Mouse (Mus musculus): ENCODE results near the gene Derl3. TPM values are rescaled to one million over a fixed set of nuclear protein-coding genes. Genes with fewer than 3 reads are reported as not detected.

The Derl3 gene
- polyA plus RNA-seq, 1 experiment from 2014 or later, result 2.1 TPM

GRCm38 (mm10) chr10:75896208-75896607 lies 3.0 kb downstream of the Derl3 start:
- peaks cover 67% of the 10 kb centered on the region for H3K36me3 ChIP-seq
- H3K4me3 ChIP-seq (replicated peaks), result no peak overlapping the region
- H3K27me3 ChIP-seq, result no peaks in the 10 kb centered on the region
- peaks cover 13% of the 10 kb centered on the region for H3K4me1 ChIP-seq (replicated peaks)
- ATAC-seq, result no peak
- WGBS, result 94% methylated on average over 1 of the region's 1 CpGs
- H3K9me3 ChIP-seq, result no peaks in the 10 kb centered on the region
- H3K9ac ChIP-seq (replicated peaks), result no peak overlapping the region
- no peak overlapping the region for H3K4me2 ChIP-seq (replicated peaks)
- no peak overlapping the region for H3K27ac ChIP-seq

- Histone ChIP-seq H3K9me3 (no peaks in the 10 kb centered on the region), H3K4me3 (replicated peaks) (no peak overlapping the region), H3K9ac (replicated peaks) (no peak overlapping the region), H3K36me3 (peaks cover 78% of the 10 kb centered on the region), H3K27ac (no peak overlapping the region), H3K27me3 (no peaks in the 10 kb centered on the region), H3K4me2 (replicated peaks) (no peak overlapping the region), H3K4me1 (replicated peaks) (peaks cover 13% of the 10 kb centered on the region)
- ATAC-seq, result no peak
- WGBS, result 33% methylated on average over 6 of the region's 6 CpGs
These were observed 4.2 kb downstream of the Derl3 start for GRCm38 (mm10) chr10:75897373-75897772.

- Histone ChIP-seq H3K27ac (no peak overlapping the region), H3K4me3 (replicated peaks) (no peak overlapping the region), H3K36me3 (peaks cover 85% of the 10 kb centered on the region), H3K27me3 (no peaks in the 10 kb centered on the region), H3K9ac (replicated peaks) (no peak overlapping the region), H3K9me3 (no peaks in the 10 kb centered on the region), H3K4me1 (replicated peaks) (peaks cover 9% of the 10 kb centered on the region), H3K4me2 (replicated peaks) (no peak overlapping the region)
- no peak for ATAC-seq
- 79% methylated on average over 6 of the region's 6 CpGs for WGBS
These were observed 4.9 kb downstream of the Derl3 start for GRCm38 (mm10) chr10:75898039-75898564.

- Histone ChIP-seq H3K9ac (replicated peaks) (no peak overlapping the region), H3K4me2 (replicated peaks) (no peak overlapping the region), H3K9me3 (no peaks in the 10 kb centered on the region), H3K27me3 (no peaks in the 10 kb centered on the region), H3K4me3 (replicated peaks) (no peak overlapping the region), H3K27ac (no peak overlapping the region), H3K36me3 (peaks cover 90% of the 10 kb centered on the region), H3K4me1 (replicated peaks) (peaks cover 3% of the 10 kb centered on the region; the same call in 1 of the 2 replicates)
- ATAC-seq, result no peak
- 78% methylated on average over 3 of the region's 3 CpGs for WGBS
These were observed 5.6 kb downstream of the Derl3 start for GRCm38 (mm10) chr10:75898846-75899245.

GRCm38 (mm10) chr10:75904391-75904790 lies 11.2 kb downstream of the Derl3 start:
- Histone ChIP-seq H3K4me3 (replicated peaks) (no peak overlapping the region), H3K9me3 (no peaks in the 10 kb centered on the region), H3K36me3 (peaks cover 95% of the 10 kb centered on the region), H3K27ac (no peak overlapping the region), H3K27me3 (no peaks in the 10 kb centered on the region), H3K9ac (replicated peaks) (no peak overlapping the region), H3K4me1 (replicated peaks) (no peaks in the 10 kb centered on the region), H3K4me2 (replicated peaks) (no peak overlapping the region)
- 89% methylated on average over 5 of the region's 5 CpGs for WGBS
- ATAC-seq, result no peak

GRCm38 (mm10) chr10:75906882-75907281 lies 13.7 kb downstream of the Derl3 start:
- Histone ChIP-seq H3K36me3 (peaks cover 97% of the 10 kb centered on the region), H3K27me3 (no peaks in the 10 kb centered on the region), H3K4me1 (replicated peaks) (no peaks in the 10 kb centered on the region), H3K4me3 (replicated peaks) (no peak overlapping the region), H3K27ac (no peak overlapping the region), H3K4me2 (replicated peaks) (no peak overlapping the region), H3K9me3 (no peaks in the 10 kb centered on the region), H3K9ac (replicated peaks) (no peak overlapping the region)
- no peak for ATAC-seq
- WGBS, result 96% methylated on average over 4 of the region's 4 CpGs

GRCm38 (mm10) chr10:75910698-75911097 lies 17.5 kb downstream of the Derl3 start:
- Histone ChIP-seq H3K4me1 (replicated peaks) (no peaks in the 10 kb centered on the region), H3K4me2 (replicated peaks) (no peak overlapping the region), H3K9me3 (no peaks in the 10 kb centered on the region), H3K9ac (replicated peaks) (no peak overlapping the region), H3K27me3 (no peaks in the 10 kb centered on the region), H3K27ac (no peak overlapping the region), H3K36me3 (peaks cover 90% of the 10 kb centered on the region), H3K4me3 (replicated peaks) (no peak overlapping the region)
- ATAC-seq, result no peak
- WGBS, result 93% methylated on average over 2 of the region's 2 CpGs

- Histone ChIP-seq H3K4me1 (replicated peaks) (peaks cover 9% of the 10 kb centered on the region), H3K4me3 (replicated peaks) (no peak overlapping the region), H3K27ac (no peak overlapping the region), H3K27me3 (no peaks in the 10 kb centered on the region), H3K4me2 (replicated peaks) (no peak overlapping the region), H3K9ac (replicated peaks) (no peak overlapping the region), H3K9me3 (no peaks in the 10 kb centered on the region), H3K36me3 (peaks cover 82% of the 10 kb centered on the region)
- WGBS, result 75% methylated on average over 6 of the region's 6 CpGs
- ATAC-seq, result 0 out of 2 replicates have a peak, but pooled peaks have one; percentile 34
These were observed 19.9 kb downstream of the Derl3 start for GRCm38 (mm10) chr10:75913013-75913589.

GRCm38 (mm10) chr10:75915557-75915956 lies 22.3 kb downstream of the Derl3 start:
- peaks cover 34% of the 10 kb centered on the region for H3K4me1 ChIP-seq (replicated peaks)
- ATAC-seq, result no peak

GRCm38 (mm10) chr10:75916840-75917239 lies 23.6 kb downstream of the Derl3 start:
- Histone ChIP-seq H3K36me3 (peaks cover 52% of the 10 kb centered on the region), H3K4me1 (replicated peaks) (peaks cover 35% of the 10 kb centered on the region), H3K27me3 (no peaks in the 10 kb centered on the region), H3K9ac (replicated peaks) (no peak overlapping the region), H3K4me2 (replicated peaks) (no peak overlapping the region), H3K27ac (no peak overlapping the region), H3K9me3 (no peaks in the 10 kb centered on the region), H3K4me3 (replicated peaks) (no peak overlapping the region)
- no peak for ATAC-seq
- 84% methylated on average over 8 of the region's 8 CpGs for WGBS

More at GRCm38 (mm10) chr10:75915557-75915956, 22.3 kb downstream of the Derl3 start:
- H3K4me3 ChIP-seq (replicated peaks), result no peak overlapping the region
- H3K9ac ChIP-seq (replicated peaks), result no peak overlapping the region
- no peak overlapping the region for H3K4me2 ChIP-seq (replicated peaks)
- H3K27me3 ChIP-seq, result no peaks in the 10 kb centered on the region
- 89% methylated on average over 7 of the region's 7 CpGs for WGBS
- no peaks in the 10 kb centered on the region for H3K9me3 ChIP-seq
- no peak overlapping the region for H3K27ac ChIP-seq
- H3K36me3 ChIP-seq, result peaks cover 65% of the 10 kb centered on the region

- 89% methylated on average over 5 of the region's 5 CpGs for WGBS
- Histone ChIP-seq H3K9me3 (no peaks in the 10 kb centered on the region), H3K9ac (replicated peaks) (peak overlapping the region; percentile 36; the same call in 1 of the 2 replicates), H3K27ac (no peak overlapping the region), H3K36me3 (peaks cover 34% of the 10 kb centered on the region), H3K4me3 (replicated peaks) (no peak overlapping the region; the same call in 1 of the 2 replicates), H3K4me1 (replicated peaks) (peaks cover 52% of the 10 kb centered on the region), H3K4me2 (replicated peaks) (peak overlapping the region; percentile 67), H3K27me3 (no peaks in the 10 kb centered on the region)
- ATAC-seq, result no peak
These were observed 25.8 kb downstream of the Derl3 start for GRCm38 (mm10) chr10:75919026-75919425.

- peak within 1 kb of the TSS; percentile 89 for H3K9ac ChIP-seq (replicated peaks)
- peak within 1 kb of the TSS; percentile 96 for H3K27ac ChIP-seq
- peaks cover 31% of the 10 kb centered on the region for H3K36me3 ChIP-seq
- peak; percentile 91 for ATAC-seq
- H3K4me3 ChIP-seq (replicated peaks), result peak within 1 kb of the TSS; percentile 72
- WGBS, result under 1% methylated on average over 76 of the region's 76 CpGs
- H3K9me3 ChIP-seq, result no peaks in the 10 kb centered on the region
- no peaks in the 10 kb centered on the region for H3K27me3 ChIP-seq
- H3K4me1 ChIP-seq (replicated peaks), result peaks cover 52% of the 10 kb centered on the region
- peak within 1 kb of the TSS; percentile 67 for H3K4me2 ChIP-seq (replicated peaks)
These were observed 28.0 kb downstream of the Derl3 start, which contains the start of gene Smarcb1 for GRCm38 (mm10) chr10:75921026-75921725. Smarcb1 (minus strand) TSS chr10:75921617.

All from midbrain, embryonic 13.5 days (tissue).